Mouse (Mus musculus) B cell, adult (primary cell): ENCODE results near the gene Chmp5. TPM values are rescaled to one million over a fixed set of nuclear protein-coding genes. Genes with fewer than 3 reads are reported as not detected.

ENCODE experiments used
- total RNA-seq: library from RNA; stranded (reverse); gene quantifications from 4 replicates; pipeline ENCODE4 v1.2.4, GENCODE M21; 2023; ENCODE audit not compliant: inconsistent age

Chmp5 gene
- total RNA-seq: 39.0 to 41.9 TPM (median 41.0 TPM) in 4 replicates

DNA sequence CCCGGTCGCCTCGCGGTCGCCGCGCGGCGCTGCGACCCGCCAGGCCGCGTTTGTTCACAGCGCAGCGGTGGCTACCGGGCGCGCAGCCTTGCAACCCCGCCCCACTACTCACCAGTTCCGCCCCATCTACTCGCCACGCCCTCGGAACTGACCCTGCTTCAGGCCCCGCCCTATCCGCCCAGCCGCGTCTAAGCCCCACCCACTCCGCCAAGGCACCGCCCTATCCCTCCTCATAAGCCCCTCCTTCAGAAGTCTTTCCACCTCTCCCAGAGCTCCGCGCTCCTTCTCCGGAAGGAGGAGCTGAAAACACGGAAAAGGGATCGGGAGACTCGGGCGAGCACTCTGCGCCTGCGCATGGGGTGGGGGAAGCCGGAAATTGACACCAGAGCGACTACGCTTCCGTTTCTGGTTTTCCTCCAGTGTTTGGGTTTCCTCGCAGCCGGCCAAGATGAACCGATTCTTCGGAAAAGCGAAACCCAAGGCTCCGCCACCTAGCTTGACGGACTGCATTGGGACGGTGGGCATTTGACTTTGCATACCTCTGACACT, at the start of gene Chmp5, which contains the start of gene Bag1:
TSS of gene Chmp5 (plus strand) at position 248 of the 549 bp plus-strand sequence.
TSS of gene Bag1 (minus strand) at position 135 of the 549 bp plus-strand sequence.

DNA sequence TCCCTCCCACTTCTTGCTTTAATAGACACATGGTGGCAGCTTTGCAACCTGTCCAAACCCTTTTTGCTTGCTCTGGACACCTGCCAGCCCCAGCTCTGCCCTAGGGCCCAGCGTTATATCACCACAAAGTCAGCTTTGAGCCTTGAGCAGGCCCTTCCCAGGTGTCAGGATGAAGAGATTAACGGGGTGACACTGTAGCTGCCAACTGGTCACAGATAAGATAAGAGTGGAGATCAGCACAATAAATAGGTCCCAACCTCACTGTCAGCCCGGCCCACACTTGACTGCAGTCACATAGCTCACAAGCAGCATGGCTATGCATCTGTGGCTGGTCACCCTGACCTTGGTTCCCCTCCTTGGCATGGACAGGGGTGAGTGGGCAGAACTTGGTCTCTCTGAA, 28.4 kb upstream of the Chmp5 start, which contains the start of gene Spink4:
TSS of gene Spink4 (plus strand) at position 268 of the 400 bp plus-strand sequence.

GRCm38 (mm10) chr4:40970842-40971701, 22.9 kb downstream of the Chmp5 start, which contains the start of gene Nfx1:
Gene Nfx1 (plus strand): TSS chr4:40970906.

Other genes with a start within 250 kb of the Chmp5 start
- 27.8 to 31.4 TPM (median 29.2 TPM) in 4 replicates for gene Aptx, start 245.2 kb upstream of the Chmp5 start, total RNA-seq
- 336 to 421 TPM (median 341 TPM) in 4 replicates for gene Dnaja1, start 226.3 kb upstream of the Chmp5 start, total RNA-seq
- 80.4 to 88.6 TPM (median 83.2 TPM) in 4 replicates for gene Smu1, start 190.5 kb upstream of the Chmp5 start, total RNA-seq
- 38.7 to 46.9 TPM (median 44.5 TPM) in 4 replicates for gene B4galt1, start 94.4 kb upstream of the Chmp5 start, total RNA-seq
- not detected in 4 replicates for gene Spink4, start 28.4 kb upstream of the Chmp5 start, total RNA-seq
- 67.1 to 76.2 TPM (median 69.8 TPM) in 4 replicates for gene Bag1, start 113 bp upstream of the Chmp5 start, total RNA-seq
- 88.4 to 105 TPM (median 96.2 TPM) in 4 replicates for gene Nfx1, start 22.5 kb downstream of the Chmp5 start, total RNA-seq
- gene Aqp7, start 99.7 kb downstream of the Chmp5 start, total RNA-seq: not detected in 4 replicates
- gene Aqp3, start 149.8 kb downstream of the Chmp5 start, total RNA-seq: 0.96 to 2.1 TPM (median 1.0 TPM) in 3 of 4 replicates, not detected in the other
- 56.9 to 65.9 TPM (median 59.5 TPM) in 4 replicates for gene Nol6, start 176.0 kb downstream of the Chmp5 start, total RNA-seq
- gene Ube2r2, start 187.3 kb downstream of the Chmp5 start, total RNA-seq: 83.4 to 97.4 TPM (median 91.0 TPM) in 4 replicates